In the genomic region with DNA sequence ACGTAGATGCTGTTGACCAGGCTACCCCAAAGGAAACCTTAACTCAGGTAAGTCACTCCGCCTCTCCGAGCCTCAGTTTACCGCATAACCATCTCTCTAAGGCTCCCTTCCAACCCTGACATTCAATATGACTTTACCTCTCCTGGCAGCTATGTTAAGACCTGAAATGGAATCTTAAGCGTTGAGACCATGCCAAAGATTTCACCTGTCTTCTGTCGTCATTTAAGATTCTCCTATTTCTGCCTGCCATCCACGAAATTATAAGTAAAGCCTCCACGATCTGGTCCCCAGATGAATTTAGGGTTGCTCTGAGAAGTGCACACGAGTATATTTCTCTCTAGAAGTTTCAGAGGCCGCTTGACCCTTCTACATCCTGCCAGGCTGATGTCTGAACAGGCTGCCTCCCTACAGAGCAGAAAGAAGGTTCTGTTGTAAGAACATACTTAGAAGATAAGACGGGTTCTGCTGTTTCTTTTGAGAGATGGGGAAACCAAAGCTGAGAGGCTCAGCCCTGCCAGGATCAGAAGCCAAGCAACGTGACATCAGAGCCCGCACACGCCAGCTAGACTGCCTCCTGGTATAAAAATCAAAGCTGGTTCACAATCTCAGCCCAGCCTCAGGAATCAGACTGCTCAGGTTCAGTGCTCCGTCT, we compare ENCODE assay signal across 8 mouse cellular contexts. TPM values are rescaled to one million over a fixed set of nuclear protein-coding genes. Genes with fewer than 3 reads are reported as not detected.
DNase-seq lines count a peak whose midpoint lies in the region; ATAC-seq lines count a peak whose summit lies in the region.

No protein-coding gene starts in this region.

- H3K4me1 ChIP-seq in heart, embryonic 11.5 days (ENCODE audit: control insufficient read depth, insufficient read depth, low read length) = peaks cover 20% of the 10 kb centered on the region
- H3K4me1 ChIP-seq in limb, embryonic 11.5 days (ENCODE audit: control insufficient read depth, insufficient read depth, low read length) = peaks cover 7% of the 10 kb centered on the region
- H3K4me1 ChIP-seq in neural tube, embryonic 15.5 days = peaks cover 33% of the 10 kb centered on the region

- H3K27me3 ChIP-seq in heart, embryonic 11.5 days (ENCODE audit: control insufficient read depth, insufficient read depth, low read length) = no peaks in the 10 kb centered on the region
- H3K27me3 ChIP-seq in limb, embryonic 11.5 days (ENCODE audit: control insufficient read depth, insufficient read depth, low read length) = no peaks in the 10 kb centered on the region
- no peaks in the 10 kb centered on the region for H3K27me3 ChIP-seq in neural tube, embryonic 15.5 days (replicated peaks)

- peak overlapping the region; percentile 98 for H3K4me2 ChIP-seq in heart, embryonic 11.5 days
- H3K4me2 ChIP-seq in limb, embryonic 11.5 days (ENCODE audit: low read depth, severe bottlenecking) = peak overlapping the region; percentile 84
- peak overlapping the region; percentile 74 for H3K4me2 ChIP-seq in neural tube, embryonic 15.5 days

- ATAC-seq in heart, embryonic 11.5 days (replicated peaks; ENCODE audit: insufficient number of reproducible peaks, low FRiP score, low TSS enrichment) = no peak
- 0 out of 2 replicates have a peak, but pooled peaks have one; percentile 21 for ATAC-seq in erythroid progenitor cell, adult 5-6 weeks (replicated peaks; ENCODE audit: low FRiP score, poor library complexity, severe bottlenecking)
- ATAC-seq in limb, embryonic 11.5 days (ENCODE audit: insufficient number of reproducible peaks, low FRiP score, low TSS enrichment, low read depth) = no peak
- no peak for ATAC-seq in neural tube, embryonic 15.5 days (ENCODE audit: low FRiP score)

- peak overlapping the region; percentile 6; the same call in 1 of the 2 replicates for H3K9ac ChIP-seq in heart, embryonic 11.5 days (ENCODE audit: low read depth, low read length)
- H3K9ac ChIP-seq in limb, embryonic 11.5 days (ENCODE audit: low read length) = no peak overlapping the region; the same call in 1 of the 2 replicates
- 0 out of 2 replicates have a peak overlapping the region, but pooled peaks have one; percentile 10 for H3K9ac ChIP-seq in neural tube, embryonic 15.5 days (replicated peaks)

- peak overlapping the region; percentile 93 for H3K4me3 ChIP-seq in heart, embryonic 11.5 days (ENCODE audit: low read depth, low read length)
- H3K4me3 ChIP-seq in limb, embryonic 11.5 days (ENCODE audit: low read depth, low read length) = peak overlapping the region; percentile 86
- H3K4me3 ChIP-seq in neural tube, embryonic 15.5 days (replicated peaks) = peak overlapping the region; percentile 62

- no peaks in the 10 kb centered on the region for H3K36me3 ChIP-seq in heart, embryonic 11.5 days (ENCODE audit: control insufficient read depth, insufficient read depth, low read length)
- H3K36me3 ChIP-seq in limb, embryonic 11.5 days (ENCODE audit: control insufficient read depth, insufficient read depth, low read length) = no peaks in the 10 kb centered on the region
- H3K36me3 ChIP-seq in neural tube, embryonic 15.5 days = no peaks in the 10 kb centered on the region

- peak overlapping the region; percentile 29; the same call in 1 of the 2 replicates for H3K27ac ChIP-seq in heart, embryonic 11.5 days (ENCODE audit: low read depth, low read length)
- H3K27ac ChIP-seq in limb, embryonic 11.5 days (replicated peaks; ENCODE audit: low read depth, low read length) = no peak overlapping the region
- no peak overlapping the region for H3K27ac ChIP-seq in neural tube, embryonic 15.5 days (replicated peaks)

- intact Hi-C loops in heart, postnatal 14 days (cut with DNase I) = no loop called here

- 9% methylated on average over 15 of the region's 15 CpGs for WGBS in heart, embryonic 11.5 days (ENCODE audit: insufficient replicate concordance)
- WGBS in limb, embryonic 11.5 days = 12% methylated on average over 14 of the region's 15 CpGs
- WGBS in neural tube, embryonic 15.5 days = 10% methylated on average over 14 of the region's 15 CpGs

- H3K9me3 ChIP-seq in heart, embryonic 11.5 days (replicated peaks; ENCODE audit: control insufficient read depth, low read length) = no peaks in the 10 kb centered on the region
- H3K9me3 ChIP-seq in limb, embryonic 11.5 days (ENCODE audit: control insufficient read depth, low read length) = no peaks in the 10 kb centered on the region
- no peaks in the 10 kb centered on the region for H3K9me3 ChIP-seq in neural tube, embryonic 15.5 days (replicated peaks)

- no peak for DNase-seq in heart, postnatal 14 days
- peak; percentile 7 for DNase-seq in R1 (ENCODE audit: low read depth, low spot score)
- no peak for DNase-seq in limb, embryonic 11.5 days (ENCODE audit: low spot score)
- DNase-seq in right cerebral cortex, postnatal 4 days = no peak
- no peak for DNase-seq in layer of hippocampus, adult 11-12 months (ENCODE audit: low spot score)

RNA-seq across cellular contexts. Expression of a gene that starts 24.8 kb away (rescaled TPM):
- 0.10 and 0.20 TPM in 2 replicates for polyA plus RNA-seq in heart, embryonic 11.5 days (2014; fragmentation: Nextera tagmentation; extraction: Ambion mirVana)
- total RNA-seq in heart, postnatal 14 days (2021) = under 1 TPM; 0.15 to 0.19 TPM
- not detected in 2 replicates for total RNA-seq in erythroid progenitor cell, adult 5-6 weeks (2015; ENCODE audit: low replicate concordance)
- 0.64 and 1.4 TPM in 2 replicates for total RNA-seq in erythroid progenitor cell, adult 5-6 weeks (2017; ENCODE audit: low replicate concordance)
- polyA plus RNA-seq in limb, embryonic 11.5 days (2014; fragmentation: Nextera tagmentation; extraction: Ambion mirVana) = not detected in 2 replicates
- polyA plus RNA-seq in neural tube, embryonic 15.5 days (2015; fragmentation: Nextera tagmentation; extraction: Ambion mirVana) = not detected in 2 replicates

RNA-seq across cellular contexts. Expression of a gene that starts 25.4 kb away (rescaled TPM):
- 67.5 and 73.2 TPM in 2 replicates for polyA plus RNA-seq in heart, embryonic 11.5 days (2014; fragmentation: Nextera tagmentation; extraction: Ambion mirVana)
- 100 to 1,000 TPM; 216 to 281 TPM for total RNA-seq in heart, postnatal 14 days (2021)
- 679 and 755 TPM in 2 replicates for total RNA-seq in erythroid progenitor cell, adult 5-6 weeks (2015; ENCODE audit: low replicate concordance)
- 876 and 895 TPM in 2 replicates for total RNA-seq in erythroid progenitor cell, adult 5-6 weeks (2017; ENCODE audit: low replicate concordance)
- 107 and 120 TPM in 2 replicates for polyA plus RNA-seq in limb, embryonic 11.5 days (2014; fragmentation: Nextera tagmentation; extraction: Ambion mirVana)
- polyA plus RNA-seq in neural tube, embryonic 15.5 days (2015; fragmentation: Nextera tagmentation; extraction: Ambion mirVana) = 48.1 and 51.3 TPM in 2 replicates
